Mouse (Mus musculus): ENCODE measurements around the gene Atf1. TPM values are rescaled to one million over a fixed set of nuclear protein-coding genes. Genes with fewer than 3 reads are reported as not detected.
A peak's percentile ranks its signal among the peaks of the same experiment; 100 is the strongest.
"Not testable (repeated sequence)": the region's sequence is repeated elsewhere in the genome, so short reads cannot be mapped to it uniquely, and the experiment has no call there.

The Atf1 gene
- total RNA-seq, 2 experiments from 2014 or later: 15.7 to 19.7 TPM

- intact Hi-C loops (cut with DNase I): no loop called here
- DNase-seq (ENCODE audit: low spot score in 2 of 2): no peak
Measured at GRCm38 (mm10) chr15:100248665-100249433, 21.2 kb downstream of the Atf1 start.

- DNase-seq (ENCODE audit: low spot score in 2 of 2): peak in 1 of 2 experiments; percentile 30
- intact Hi-C loops (cut with DNase I): no loop called here
Measured at GRCm38 (mm10) chr15:100251153-100251780, 23.6 kb downstream of the Atf1 start.

GRCm38 (mm10) chr15:100256386-100256785, 28.8 kb downstream of the Atf1 start:
- DNase-seq (ENCODE audit: low spot score in 2 of 2): no peak
- intact Hi-C loops (cut with DNase I): no loop called here

GRCm38 (mm10) chr15:100257305-100257704, 29.7 kb downstream of the Atf1 start:
- intact Hi-C loops (cut with DNase I): no loop called here
- no peak for DNase-seq (ENCODE audit: low spot score in 2 of 2)

GRCm38 (mm10) chr15:100258646-100259425, 31.2 kb downstream of the Atf1 start:
- intact Hi-C loops (cut with DNase I): no loop called here
- DNase-seq (ENCODE audit: low spot score in 2 of 2): no peak

GRCm38 (mm10) chr15:100260351-100260750, 32.7 kb downstream of the Atf1 start:
- intact Hi-C loops (cut with DNase I): loop anchor here (10.0 kb wide), 2 partner anchors 114 to 204 kb away; partner anchors contain the start of gene Letmd1
- not testable (repeated sequence) for DNase-seq (ENCODE audit: low spot score in 2 of 2)

- intact Hi-C loops (cut with DNase I): loop anchor here (10.0 kb wide), 2 partner anchors 111 to 201 kb away; partner anchors contain the start of gene Letmd1
- peak in 1 of 2 experiments; percentile 48 for DNase-seq (ENCODE audit: low spot score in 2 of 2)
Measured at GRCm38 (mm10) chr15:100263246-100263905, 35.8 kb downstream of the Atf1 start.

- intact Hi-C loops (cut with DNase I): loop anchor here (10.0 kb wide), 2 partner anchors 109 to 199 kb away; partner anchors contain the start of gene Letmd1
- DNase-seq (ENCODE audit: low spot score in 2 of 2): no peak
Measured at GRCm38 (mm10) chr15:100265586-100266325, 38.1 kb downstream of the Atf1 start.

- DNase-seq (ENCODE audit: low spot score in 2 of 2): no peak
- intact Hi-C loops (cut with DNase I): loop anchor here (10.0 kb wide), 2 partner anchors 106 to 196 kb away; partner anchors contain the start of gene Letmd1
Measured at GRCm38 (mm10) chr15:100268916-100269315, 41.3 kb downstream of the Atf1 start.

- DNase-seq (ENCODE audit: low spot score in 2 of 2): no peak
- intact Hi-C loops (cut with DNase I): loop anchor here (10.0 kb wide), 2 partner anchors 105 to 195 kb away; partner anchors contain the start of gene Letmd1
Measured at GRCm38 (mm10) chr15:100269776-100270175, 42.2 kb downstream of the Atf1 start.

GRCm38 (mm10) chr15:100270609-100271008, 43.0 kb downstream of the Atf1 start:
- DNase-seq (ENCODE audit: low spot score in 2 of 2); intact Hi-C loops (cut with DNase I): not testable (repeated sequence)

GRCm38 (mm10) chr15:100271411-100271810, 43.8 kb downstream of the Atf1 start:
- DNase-seq (ENCODE audit: low spot score in 2 of 2): no peak
- intact Hi-C loops (cut with DNase I): no loop called here

GRCm38 (mm10) chr15:100273791-100274308, 46.2 kb downstream of the Atf1 start:
- DNase-seq (ENCODE audit: low spot score in 2 of 2); intact Hi-C loops (cut with DNase I): not testable (repeated sequence)

GRCm38 (mm10) chr15:100274790-100275559, 47.4 kb downstream of the Atf1 start:
- intact Hi-C loops (cut with DNase I): no loop called here
- no peak for DNase-seq (ENCODE audit: low spot score in 2 of 2)

- intact Hi-C loops (cut with DNase I): no loop called here
- DNase-seq (ENCODE audit: low spot score in 2 of 2): no peak
Measured at GRCm38 (mm10) chr15:100276403-100276802, 48.8 kb downstream of the Atf1 start.

GRCm38 (mm10) chr15:100277586-100277985, 50.0 kb downstream of the Atf1 start:
- intact Hi-C loops (cut with DNase I): no loop called here
- DNase-seq (ENCODE audit: low spot score in 2 of 2): no peak

- DNase-seq (ENCODE audit: low spot score in 2 of 2): no peak
- intact Hi-C loops (cut with DNase I): no loop called here
Measured at GRCm38 (mm10) chr15:100280626-100281025, 53.0 kb downstream of the Atf1 start, which contains the start of gene Tmprss12. Tmprss12 (plus strand) TSS chr15:100280837.

Data from left cerebral cortex, postnatal 14 days (tissue).